Mouse (Mus musculus) cerebellum, adult 9-10 months (tissue): Measurements from ENCODE around the gene Atp1a4.
"Not testable (repeated sequence)": the region's sequence is repeated elsewhere in the genome, so short reads cannot be mapped to it uniquely, and the experiment has no call there.

Experiments
- DNase-seq: peaks from one replicate; pipeline ENCODE4 v3.0.0; 2022

The Atp1a4 gene

GRCm38 (mm10) chr1:172281522-172282254 is 23.5 kb upstream of the Atp1a4 start:
- DNase-seq = no peak

GRCm38 (mm10) chr1:172279768-172280509 is 21.7 kb upstream of the Atp1a4 start:
- DNase-seq = no peak

GRCm38 (mm10) chr1:172278328-172278727 is 20.1 kb upstream of the Atp1a4 start:
- DNase-seq = no peak

GRCm38 (mm10) chr1:172277172-172277571 is 19.0 kb upstream of the Atp1a4 start:
- DNase-seq = no peak

- no peak for DNase-seq
Measured at GRCm38 (mm10) chr1:172274547-172274946, 16.3 kb upstream of the Atp1a4 start.

- DNase-seq = no peak
Measured at GRCm38 (mm10) chr1:172274116-172274515, 15.9 kb upstream of the Atp1a4 start.

GRCm38 (mm10) chr1:172273386-172273785 is 15.2 kb upstream of the Atp1a4 start:
- DNase-seq = no peak

- no peak for DNase-seq
Measured at GRCm38 (mm10) chr1:172271765-172272164, 13.6 kb upstream of the Atp1a4 start.

- no peak for DNase-seq
Measured at GRCm38 (mm10) chr1:172271208-172271607, 13.0 kb upstream of the Atp1a4 start.

DNA sequence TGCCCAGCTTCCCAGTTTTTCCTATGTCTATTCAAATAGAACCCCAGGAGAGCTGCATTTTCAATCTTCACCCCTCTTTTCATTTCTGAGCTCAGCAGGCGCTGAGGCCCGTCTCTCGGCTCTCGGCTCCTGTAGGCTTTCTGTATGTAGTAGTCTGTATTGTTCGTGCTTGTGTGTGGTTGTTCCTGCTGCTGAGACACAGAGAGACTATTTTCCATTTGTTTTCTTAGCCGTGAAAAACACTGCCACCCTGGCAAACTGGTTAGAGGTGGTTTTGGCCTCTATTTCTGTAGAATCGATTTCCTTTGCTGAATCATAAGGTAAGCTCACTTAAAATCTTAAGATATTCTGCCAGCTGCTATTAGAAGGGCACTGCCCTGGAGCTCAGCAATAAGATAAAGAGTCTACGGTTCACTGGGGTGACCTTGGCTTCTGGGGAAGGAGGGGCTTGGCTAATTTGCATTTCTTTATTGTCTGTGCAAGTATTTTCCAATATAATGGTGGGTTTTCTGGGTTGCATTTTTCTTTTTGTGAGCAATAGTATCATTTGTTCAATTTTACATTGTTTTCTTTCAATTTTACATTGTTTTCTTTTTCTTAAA is 3.4 kb upstream of the Atp1a4 start, which contains the start of gene Igsf8:
TSS of gene Igsf8 (plus strand) at position 165 of the 602 bp plus-strand sequence.
- no peak for DNase-seq

GRCm38 (mm10) chr1:172247679-172248078 is 10.5 kb downstream of the Atp1a4 start:
- no peak for DNase-seq

- no peak for DNase-seq
Measured at GRCm38 (mm10) chr1:172247216-172247615, 11.0 kb downstream of the Atp1a4 start.

GRCm38 (mm10) chr1:172244645-172245044 is 13.6 kb downstream of the Atp1a4 start:
- not testable (repeated sequence) for DNase-seq

GRCm38 (mm10) chr1:172243547-172244205 is 14.5 kb downstream of the Atp1a4 start:
- DNase-seq = peak; percentile 46

DNA sequence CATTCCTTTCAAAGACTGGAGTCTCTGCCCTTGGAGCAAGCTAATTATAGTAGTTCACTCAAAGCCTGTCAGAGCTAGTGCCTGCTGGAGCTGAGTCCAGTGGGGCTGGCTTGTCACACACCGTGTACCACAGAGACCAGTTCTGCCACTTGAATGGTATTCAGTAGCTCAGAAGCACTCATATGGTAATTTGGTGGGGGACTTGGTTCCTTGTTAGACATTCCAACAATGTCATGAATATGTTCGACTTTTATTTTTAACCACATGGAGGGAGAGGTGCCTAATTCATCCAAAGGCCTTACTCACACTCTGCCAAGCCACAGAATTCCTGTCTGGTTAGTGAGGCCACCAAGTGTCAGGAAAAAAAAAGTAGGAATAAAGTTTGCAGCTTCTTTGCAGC is 15.8 kb downstream of the Atp1a4 start:
- no peak for DNase-seq

DNA sequence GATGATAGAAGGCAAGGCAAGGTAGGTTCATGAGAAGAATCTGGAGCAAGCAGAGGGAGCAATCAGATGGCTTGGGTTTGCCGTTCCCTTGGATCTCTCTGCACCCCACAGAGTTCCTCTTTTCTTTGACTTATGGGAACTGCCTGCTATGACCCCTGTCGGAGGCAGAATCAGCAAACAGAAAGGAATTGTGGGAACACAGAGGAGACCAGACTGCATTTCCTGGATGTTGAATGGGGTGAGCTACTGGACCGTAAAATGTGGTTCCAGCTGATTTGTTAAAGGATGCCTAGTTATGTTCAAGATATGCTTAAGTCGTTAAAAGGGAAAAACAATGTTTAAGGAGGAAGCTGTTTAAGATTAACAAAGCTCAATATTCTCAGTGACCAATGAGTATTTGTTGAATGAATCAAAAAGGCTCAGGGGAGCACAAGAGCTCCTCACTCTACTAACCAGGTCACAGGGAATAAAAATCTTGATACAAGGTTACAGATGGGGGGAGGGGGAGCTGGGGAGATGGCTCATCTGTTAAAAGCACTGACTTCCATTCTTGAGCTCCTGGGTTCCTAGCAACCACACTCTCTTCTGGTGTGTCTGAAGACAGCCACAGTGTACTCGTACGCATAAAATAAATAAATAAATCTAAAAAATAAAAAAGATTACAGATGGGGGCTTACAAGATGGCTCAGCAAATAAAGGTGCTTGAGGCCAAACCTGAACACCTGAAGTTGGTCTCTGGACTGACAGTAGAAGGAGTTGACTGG is 17.1 kb downstream of the Atp1a4 start:
- no peak for DNase-seq

- DNase-seq = no peak
Measured at GRCm38 (mm10) chr1:172229215-172229614, 29.0 kb downstream of the Atp1a4 start.

DNA sequence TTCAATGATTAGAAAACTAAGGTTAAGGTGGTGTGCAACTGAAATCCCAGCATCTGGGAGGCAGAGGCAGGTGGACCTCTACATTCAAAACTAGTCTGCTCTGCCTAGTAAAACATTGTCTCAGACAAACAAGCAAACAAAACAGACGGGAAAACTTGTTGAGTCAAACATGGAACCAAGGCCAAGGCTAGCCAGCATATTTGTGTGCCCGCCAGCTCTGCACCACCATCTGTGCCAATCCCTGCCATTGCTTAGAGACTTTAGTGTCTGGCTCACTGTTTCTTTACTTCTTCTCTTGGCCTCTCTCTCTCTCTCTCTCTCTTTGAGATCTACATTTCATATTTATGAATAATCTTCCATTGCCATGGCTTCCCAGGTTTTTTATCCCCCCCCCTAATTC is 30.0 kb downstream of the Atp1a4 start:
- DNase-seq = peak; percentile 68

GRCm38 (mm10) chr1:172221297-172222063 is 36.7 kb downstream of the Atp1a4 start:
- DNase-seq = no peak

DNA sequence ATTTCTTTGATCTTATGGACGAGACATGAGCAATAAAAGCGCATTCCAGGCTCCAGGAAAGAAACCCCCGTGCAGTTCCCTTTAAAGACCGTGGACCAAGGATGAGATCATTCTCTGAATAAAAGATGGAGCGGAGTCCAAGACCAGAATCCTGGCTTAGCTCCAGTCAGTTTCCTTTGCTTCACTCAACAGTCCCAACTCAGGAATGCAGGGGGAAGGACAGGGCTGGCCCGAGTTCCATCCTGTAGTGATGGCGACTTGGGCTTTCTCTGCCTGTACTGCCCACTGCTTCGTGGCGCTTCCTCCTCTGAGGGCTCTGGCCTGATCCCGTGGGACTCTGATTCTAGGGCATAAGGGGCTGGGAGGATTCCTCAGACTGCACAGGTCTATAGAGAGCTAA is 37.8 kb downstream of the Atp1a4 start:
- DNase-seq = no peak
